Mouse (Mus musculus) gastrocnemius, adult 2 months (tissue): ENCODE results near the gene Glul. TPM values are rescaled to one million over a fixed set of nuclear protein-coding genes. Genes with fewer than 3 reads are reported as not detected.

Experiments
- DNase-seq: peaks from one replicate; pipeline ENCODE4 v3.0.0; 2022
- H3K27ac ChIP-seq: fragments of 200-600 bp; 2 replicates; pipeline ENCODE4 v1.8.1; 2022; ENCODE audit warnings: mild to moderate bottlenecking
- H3K4me3 ChIP-seq: fragments of 200-600 bp; 2 replicates; pipeline ENCODE4 v1.8.1; 2022; ENCODE audit warnings: mild to moderate bottlenecking, moderate library complexity
- CTCF ChIP-seq: fragments of 200-600 bp; IDR thresholded peaks from 2 replicates; pipeline ENCODE4 v1.8.1; 2022; ENCODE audit warnings: antibody characterized with exemption, mild to moderate bottlenecking, moderate library complexity
- intact Hi-C: fragments of 180-260 bp; cut with DNase I; formaldehyde crosslinking; loops from one replicate; pipeline ENCODE4 v1.15.1; 2025
- total RNA-seq, 2 experiments: library from RNA; stranded (reverse); gene quantifications; 2 replicates each; pipeline ENCODE4 v1.2.3; 2021

Gene Glul
- total RNA-seq, 2 experiments from 2014 or later = 501 to 689 TPM

DNA sequence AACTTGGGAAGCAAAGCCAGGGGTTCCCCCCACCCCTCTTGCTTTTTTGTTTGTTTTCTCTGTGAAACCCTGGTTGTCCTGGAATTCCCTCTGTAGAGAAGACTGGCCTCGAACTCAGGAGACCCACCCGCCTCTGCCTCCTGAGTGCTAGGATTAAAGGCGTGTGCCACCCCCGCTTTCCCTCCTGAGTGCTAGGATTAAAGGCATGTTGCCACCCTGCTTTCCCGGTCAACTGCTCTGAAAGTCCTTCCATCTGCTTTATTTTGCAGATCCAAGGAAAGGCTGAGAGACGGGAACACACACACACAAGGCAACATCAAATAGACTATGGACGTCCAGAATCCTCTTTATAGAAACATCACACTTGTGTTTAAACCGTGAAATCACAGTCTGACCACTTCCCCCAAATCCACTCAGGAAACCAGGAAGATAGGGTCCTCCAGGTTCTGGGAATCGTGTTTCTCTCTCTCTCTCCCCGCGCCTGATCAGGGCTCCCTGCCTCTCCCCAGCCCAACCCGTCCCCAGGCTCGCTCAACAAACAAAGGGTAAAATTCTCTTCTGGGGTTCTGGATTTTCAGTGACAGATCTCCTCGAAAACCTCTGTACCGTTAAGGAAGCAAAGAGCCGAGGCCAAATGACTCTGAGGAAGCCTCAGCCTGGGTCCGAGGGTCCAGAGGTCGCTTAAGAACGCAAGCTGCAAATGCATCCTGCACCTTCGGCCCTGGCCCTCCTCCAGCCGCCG, 584 bp upstream of the Glul start:
- peak overlapping the region; percentile 98 for H3K27ac ChIP-seq

DNA sequence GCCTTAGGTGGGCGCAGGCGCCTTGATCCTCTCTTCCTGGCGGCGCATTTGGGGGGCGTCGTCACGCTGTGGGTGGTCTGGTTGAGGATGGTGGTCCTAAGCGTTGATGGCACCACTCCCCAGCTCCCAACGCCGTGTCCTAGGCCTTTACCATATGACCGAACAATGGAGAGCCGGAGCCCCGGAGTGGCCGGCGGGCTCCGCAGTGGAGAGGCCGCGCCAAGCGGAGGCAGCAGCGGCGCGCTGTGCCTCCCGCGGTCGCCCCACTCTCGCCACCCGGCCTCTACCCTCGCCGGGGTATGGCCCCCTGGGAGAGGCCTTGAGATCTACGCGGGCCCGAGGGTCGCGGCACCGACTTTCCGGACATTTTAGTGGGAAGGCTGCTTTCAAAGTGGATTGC, 637 bp downstream of the Glul start:
- H3K4me3 ChIP-seq = peak overlapping the region; percentile 88
- DNase-seq = peak; percentile 74
- intact Hi-C loops = loop anchor here (2.0 kb wide), 1 partner anchor 132 kb away; no protein-coding TSS in a partner anchor
- TF ChIP-seq CTCF = no peak
- H3K27ac ChIP-seq = peak overlapping the region; percentile 98

More for the DNA sequence above, 584 bp upstream of the Glul start:
- DNase-seq = no peak
- peak overlapping the region; percentile 88 for H3K4me3 ChIP-seq
- intact Hi-C loops = loop anchor here (1.0 kb wide), 1 partner anchor 219 kb away; no protein-coding TSS in a partner anchor
- no peak for TF ChIP-seq CTCF

DNA sequence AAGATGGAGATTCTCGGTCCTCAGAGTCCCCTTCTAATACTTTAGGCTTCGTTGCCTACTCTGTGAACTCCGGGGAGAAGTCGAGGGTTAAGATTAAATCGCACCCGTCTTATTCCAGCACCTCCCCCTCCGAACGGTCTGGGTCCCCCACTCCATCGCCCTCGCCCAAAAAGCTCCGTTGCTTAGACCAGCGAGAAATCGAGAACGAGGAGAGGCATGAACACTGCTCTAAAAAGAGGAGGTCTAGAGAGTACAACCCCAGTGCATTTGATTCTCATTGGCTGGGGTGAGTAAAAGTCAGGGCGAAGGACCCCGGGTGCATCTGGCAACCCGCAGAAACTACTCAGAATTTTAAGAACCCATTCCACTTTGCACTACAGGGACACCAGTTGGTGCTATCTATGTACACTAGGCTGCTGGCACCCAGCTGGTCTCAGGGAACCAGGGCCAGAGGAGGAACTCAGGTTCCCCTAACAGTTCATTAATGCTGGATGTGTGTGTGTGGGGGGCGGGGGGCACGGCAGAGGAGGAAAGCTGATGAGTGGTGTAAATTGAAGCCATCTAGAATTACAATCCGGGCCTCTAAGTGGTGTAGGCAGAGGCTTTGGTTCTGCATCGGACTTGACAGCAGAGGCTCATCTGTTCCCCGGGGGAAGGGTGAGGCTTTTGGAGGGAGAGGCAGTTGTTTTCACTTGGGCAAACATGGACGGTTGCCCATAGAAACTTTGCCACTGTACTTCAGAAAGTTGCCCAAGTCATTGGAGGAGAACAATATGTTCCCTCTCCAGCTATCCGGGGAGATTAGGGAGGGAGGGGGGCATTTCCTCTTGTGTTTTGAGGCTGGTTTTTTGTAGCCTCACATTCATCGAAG, 1.4 kb downstream of the Glul start:
- Histone ChIP-seq H3K4me3 (peak overlapping the region; percentile 88), H3K27ac (peak overlapping the region; percentile 98)
- DNase-seq = peak; percentile 86
- intact Hi-C loops = loop anchor here (1.0 to 2.0 kb wide), 2 partner anchors 21 to 132 kb away; no protein-coding TSS in a partner anchor
- no peak for TF ChIP-seq CTCF

DNA sequence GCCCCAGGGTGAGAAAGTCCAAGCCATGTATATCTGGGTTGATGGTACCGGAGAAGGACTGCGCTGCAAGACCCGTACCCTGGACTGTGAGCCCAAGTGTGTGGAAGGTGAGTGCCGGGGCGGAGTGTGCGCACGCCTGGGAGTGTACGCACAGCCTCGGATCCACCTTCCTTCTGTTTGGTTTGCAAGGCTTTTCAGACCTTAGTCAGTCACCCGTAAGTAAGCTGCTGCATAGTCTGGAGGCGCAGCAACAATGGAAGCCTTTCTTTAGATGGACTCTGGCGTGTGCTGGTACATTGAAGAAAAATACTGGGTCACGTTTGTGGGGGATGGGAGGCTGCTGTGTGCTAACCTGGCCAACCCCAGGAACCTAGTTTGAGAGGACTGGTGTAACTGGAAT, 3.3 kb downstream of the Glul start:
- no peak for TF ChIP-seq CTCF
- H3K4me3 ChIP-seq = peak overlapping the region; percentile 88

DNA sequence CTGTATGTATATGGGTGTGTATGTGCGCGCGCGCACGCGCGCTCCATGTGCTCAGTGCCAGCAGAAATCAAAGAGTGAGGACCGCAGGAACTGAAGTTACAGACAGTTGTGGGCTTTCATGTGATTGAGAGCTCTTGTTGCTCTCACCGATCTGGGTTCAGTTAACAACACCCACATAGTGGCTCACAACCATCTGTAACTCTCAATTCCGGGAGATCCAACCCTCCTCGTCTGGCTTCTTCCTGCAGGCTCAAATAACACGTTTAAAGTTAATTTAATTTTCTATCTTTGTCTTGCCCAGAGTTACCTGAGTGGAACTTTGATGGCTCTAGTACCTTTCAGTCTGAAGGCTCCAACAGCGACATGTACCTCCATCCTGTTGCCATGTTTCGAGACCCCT, 4.5 kb downstream of the Glul start:
- intact Hi-C loops = no loop called here
- no peak for TF ChIP-seq CTCF
- DNase-seq = no peak
- Histone ChIP-seq H3K27ac (peak overlapping the region; percentile 70; the same call in 1 of the 2 replicates), H3K4me3 (peak overlapping the region; percentile 3)

More for the DNA sequence above, 3.3 kb downstream of the Glul start:
- intact Hi-C loops = no loop called here
- DNase-seq = no peak
- H3K27ac ChIP-seq = peak overlapping the region; percentile 98

DNA sequence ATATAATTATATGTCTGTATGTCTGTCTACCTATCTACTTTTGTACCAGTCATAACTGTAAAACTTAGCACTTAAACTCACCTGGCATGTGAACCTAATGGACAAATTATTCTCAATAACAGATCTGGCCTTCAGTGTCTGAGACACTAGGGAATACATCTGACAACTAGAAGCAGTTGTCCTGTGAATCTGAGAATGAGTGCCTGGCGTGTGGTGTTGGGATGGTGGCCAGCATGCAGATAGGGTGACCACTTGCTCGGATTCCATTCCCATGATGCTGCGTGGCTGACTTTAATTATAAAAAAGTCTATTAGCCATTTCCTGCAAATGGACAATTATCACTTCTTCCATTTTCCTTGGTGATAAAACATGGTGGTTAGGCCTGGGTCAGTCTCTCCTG, 6.1 kb downstream of the Glul start:
- H3K4me3 ChIP-seq = peak overlapping the region; percentile 15
- intact Hi-C loops = no loop called here
- no peak for TF ChIP-seq CTCF
- peak; percentile 59 for DNase-seq
- H3K27ac ChIP-seq = peak overlapping the region; percentile 70

DNA sequence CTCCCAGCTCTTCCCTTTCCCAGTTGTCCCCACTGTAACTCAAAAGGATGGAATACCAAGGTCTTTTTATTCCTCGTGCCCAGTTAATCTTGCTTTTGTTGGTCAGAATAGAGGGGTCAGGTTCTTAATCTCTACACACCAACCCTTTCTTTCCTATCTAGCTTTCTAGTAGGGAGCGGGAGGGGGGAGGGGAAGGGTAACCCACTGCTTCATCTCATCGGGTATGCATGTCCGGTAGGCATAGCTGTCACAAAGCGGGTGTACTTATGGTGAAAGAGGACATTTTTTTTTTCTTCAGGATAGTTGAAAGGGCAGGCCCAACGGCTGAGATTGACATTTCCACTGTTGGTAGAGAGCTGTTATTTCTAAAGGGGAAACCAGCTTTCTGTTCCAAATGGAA, 8.5 kb downstream of the Glul start:
- no peak for TF ChIP-seq CTCF
- H3K27ac ChIP-seq = peak overlapping the region; percentile 35

DNA sequence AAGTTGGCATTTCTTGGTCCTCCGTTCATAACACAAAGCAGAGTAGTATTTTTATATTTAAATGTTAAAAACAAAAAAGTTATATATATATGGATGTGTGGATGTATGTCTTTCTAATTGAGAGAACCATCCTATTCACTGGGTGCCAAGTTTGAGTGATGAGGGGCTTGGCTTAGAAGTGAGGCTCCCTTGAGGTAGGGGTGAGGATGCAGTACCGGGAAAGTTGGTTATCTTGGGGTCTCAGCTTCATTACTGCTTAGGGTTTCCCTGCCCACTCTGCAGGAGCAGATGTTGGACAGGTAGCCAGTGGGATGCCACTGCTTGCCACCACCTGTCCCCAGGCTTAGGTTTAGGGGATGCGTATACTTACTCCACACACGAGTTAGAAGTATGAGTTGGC, 9.0 kb downstream of the Glul start:
- Histone ChIP-seq H3K27ac (peak overlapping the region; percentile 78), H3K4me3 (peak overlapping the region; percentile 18; the same call in 1 of the 2 replicates)
- TF ChIP-seq CTCF = no peak
- intact Hi-C loops = no loop called here
- DNase-seq = no peak

More for the DNA sequence above, 8.5 kb downstream of the Glul start:
- DNase-seq = no peak
- no peak overlapping the region; the same call in 1 of the 2 replicates for H3K4me3 ChIP-seq
- intact Hi-C loops = no loop called here

DNA sequence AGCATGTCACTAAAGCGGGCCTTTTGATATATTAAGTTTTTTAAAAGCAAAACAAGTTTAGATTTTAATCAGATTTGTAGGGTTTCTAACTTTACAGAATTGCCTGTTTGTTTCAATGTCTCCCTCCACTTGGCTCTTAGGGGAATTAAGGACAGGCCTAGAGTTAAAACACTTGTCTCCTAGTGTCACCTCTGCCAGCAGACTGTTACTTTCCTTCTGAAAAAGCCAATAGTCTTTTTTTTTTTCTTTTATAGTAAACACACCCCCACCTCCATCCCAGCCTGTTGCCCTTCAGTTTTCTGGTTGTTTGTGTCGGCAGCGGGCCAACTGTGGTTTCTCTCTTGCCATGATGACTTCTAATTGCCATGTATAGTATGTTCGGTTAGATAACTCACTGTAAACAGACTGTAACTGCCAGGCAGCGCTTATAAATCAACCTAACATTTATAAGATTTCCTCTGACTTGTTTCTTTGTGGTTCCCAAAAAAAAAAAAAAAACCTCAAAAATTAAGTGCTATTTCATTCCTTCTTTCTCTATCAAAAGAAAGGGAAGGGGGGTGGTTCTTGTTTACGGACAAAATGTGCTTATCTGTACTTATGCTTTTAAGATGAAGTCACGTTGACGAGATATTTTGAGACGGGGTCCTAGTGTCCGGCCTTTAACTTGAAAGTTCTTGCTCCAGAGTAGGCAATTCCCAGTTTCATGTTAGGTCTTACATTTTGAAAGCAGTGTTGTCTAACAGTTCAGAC, 9.6 kb downstream of the Glul start:
- Histone ChIP-seq H3K27ac (peak overlapping the region; percentile 78), H3K4me3 (0 out of 2 replicates have a peak overlapping the region, but pooled peaks have one; percentile 4)
- no peak for TF ChIP-seq CTCF
- no peak for DNase-seq
- intact Hi-C loops = no loop called here

DNA sequence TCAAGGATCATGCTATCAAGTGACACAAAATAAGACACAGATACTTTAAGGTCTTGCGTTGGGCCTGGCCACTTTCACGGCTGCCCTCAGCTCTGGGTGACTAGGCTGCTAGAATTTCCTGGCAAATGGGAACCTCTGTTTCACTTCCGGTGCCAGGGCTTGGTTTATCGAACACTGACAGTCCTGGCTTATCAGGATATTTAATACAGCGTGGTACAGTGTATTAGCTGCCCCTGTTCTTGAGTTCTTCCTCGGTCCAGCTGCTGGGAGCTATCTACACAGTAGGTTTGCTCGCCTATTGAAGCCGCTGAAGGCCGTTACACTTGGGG, 10.2 kb downstream of the Glul start:
- intact Hi-C loops = no loop called here

DNA sequence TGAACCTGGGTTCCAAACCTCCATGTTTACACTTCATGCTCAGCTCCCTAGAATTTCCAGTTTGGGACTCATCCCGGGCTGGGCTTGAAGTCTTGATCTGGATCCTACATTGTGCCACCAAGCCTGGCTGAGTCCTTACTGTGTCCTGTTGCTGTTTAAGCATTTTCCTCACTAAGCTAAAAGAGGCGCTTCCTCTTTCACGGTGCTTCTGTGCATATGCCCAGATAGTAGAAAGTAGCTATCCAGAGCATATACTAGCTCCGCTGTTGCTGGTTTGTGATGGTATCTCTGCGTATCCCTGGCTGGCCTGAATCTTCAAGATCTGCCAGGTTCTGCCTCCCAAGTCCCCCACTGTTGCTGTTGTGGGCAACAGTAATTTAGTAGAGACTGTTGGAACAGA, 10.7 kb downstream of the Glul start:
- H3K27ac ChIP-seq = peak overlapping the region; percentile 78
- no peak for TF ChIP-seq CTCF
- no peak for DNase-seq

More for the DNA sequence above, 10.2 kb downstream of the Glul start:
- no peak for TF ChIP-seq CTCF
- Histone ChIP-seq H3K27ac (peak overlapping the region; percentile 78), H3K4me3 (no peak overlapping the region)
- DNase-seq = peak; percentile 57

DNA sequence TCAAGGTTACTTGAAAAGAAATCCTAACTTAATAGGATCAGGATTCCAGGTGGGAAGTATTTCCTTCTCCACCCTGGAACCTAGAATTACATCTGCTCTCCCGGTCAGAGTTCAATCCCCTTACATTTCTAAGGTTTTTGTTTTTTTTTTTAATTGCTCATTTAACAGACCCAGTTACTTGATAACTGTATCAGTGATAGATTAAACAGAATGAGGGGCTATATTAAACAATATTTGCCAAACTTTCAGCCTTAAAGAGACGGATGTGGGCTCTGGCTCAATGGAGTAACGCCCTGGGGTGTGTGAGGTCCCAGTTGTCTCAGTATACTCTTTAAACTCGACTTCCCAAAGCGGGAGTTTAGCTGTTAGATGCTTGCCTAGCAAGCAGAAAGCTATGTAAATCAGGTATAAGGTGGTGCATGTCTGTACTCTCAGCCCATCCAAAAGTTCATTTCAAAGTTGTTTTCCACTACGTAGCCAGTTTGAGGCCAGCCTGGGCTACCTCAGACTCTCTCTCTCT, 11.6 kb downstream of the Glul start:
- DNase-seq = no peak
- Histone ChIP-seq H3K27ac (peak overlapping the region; percentile 78; the same call in 1 of the 2 replicates), H3K4me3 (no peak overlapping the region)
- TF ChIP-seq CTCF = no peak
- intact Hi-C loops = no loop called here

More for the DNA sequence above, 10.7 kb downstream of the Glul start:
- intact Hi-C loops = no loop called here
- no peak overlapping the region for H3K4me3 ChIP-seq
